11 mouse cellular contexts compared by ENCODE assay signal in the genomic region with DNA sequence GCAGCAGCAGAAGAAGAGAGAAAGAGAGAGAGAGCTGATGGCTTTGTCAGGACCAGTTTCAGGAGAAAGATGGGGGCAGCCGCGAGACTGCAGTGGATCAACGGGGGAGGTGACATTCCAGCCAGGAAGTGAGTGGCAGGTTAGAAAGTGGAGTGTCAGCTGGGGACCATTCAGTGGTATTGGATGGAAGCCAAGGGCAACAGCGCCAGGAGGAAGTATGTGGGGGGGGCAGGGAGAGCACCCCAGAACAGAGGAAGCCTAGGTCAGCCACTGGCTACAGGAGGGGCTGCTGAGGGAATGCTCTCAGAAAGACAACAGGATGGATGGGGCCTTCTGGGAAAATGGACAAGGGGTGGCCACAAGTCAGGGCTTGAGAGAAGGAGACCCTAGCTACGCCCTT. TPM values are rescaled to one million over a fixed set of nuclear protein-coding genes. Genes with fewer than 3 reads are reported as not detected.
DNase-seq lines count a peak whose midpoint lies in the region; ATAC-seq and TF ChIP-seq lines count a peak whose summit lies in the region.
"Had no signal": no experiment of that assay in that cellular context is flagged by ENCODE, and none has a peak within 500 bp of the region (broad histone marks: within the 10 kb centered on the region; RNA-seq: fewer than 3 reads in every experiment).

No protein-coding gene starts in this region.

- H3K4me2 ChIP-seq in kidney, embryonic 16.5 days (replicated peaks; ENCODE audit: low read depth, low read length): no peak overlapping the region
- H3K4me2 ChIP-seq in forebrain, embryonic 12.5 days: no peak overlapping the region
- H3K4me2 ChIP-seq in midbrain, embryonic 15.5 days: no peak overlapping the region
- H3K4me2 ChIP-seq: limb, embryonic 13.5 days had no signal

- ATAC-seq in kidney, embryonic 16.5 days (ENCODE audit: low FRiP score, low TSS enrichment): peak; percentile 5; the same call in 1 of the 2 replicates
- ATAC-seq in forebrain, embryonic 12.5 days (ENCODE audit: low FRiP score): no peak
- ATAC-seq in midbrain, embryonic 15.5 days (replicated peaks): no peak; the same call in 1 of the 2 replicates
- ATAC-seq: activated CD4-positive, CD25-positive, alpha-beta regulatory T cell, adult 4 months had no signal

- H3K4me1 ChIP-seq in kidney, embryonic 16.5 days (ENCODE audit: insufficient read depth, low read length): peaks cover 15% of the 10 kb centered on the region
- peaks cover 23% of the 10 kb centered on the region for H3K4me1 ChIP-seq in forebrain, embryonic 12.5 days
- peaks cover 19% of the 10 kb centered on the region for H3K4me1 ChIP-seq in midbrain, embryonic 15.5 days

- peaks cover 12% of the 10 kb centered on the region; the same call in 1 of the 2 replicates for H3K27me3 ChIP-seq in kidney, embryonic 16.5 days (ENCODE audit: insufficient read depth, low read length)
- peaks cover 22% of the 10 kb centered on the region; the same call in 1 of the 2 replicates for H3K27me3 ChIP-seq in forebrain, embryonic 12.5 days
- H3K27me3 ChIP-seq in midbrain, embryonic 15.5 days (replicated peaks): no peaks in the 10 kb centered on the region

- H3K4me3 ChIP-seq in kidney, embryonic 16.5 days (ENCODE audit: low read length): no peak overlapping the region
- H3K4me3 ChIP-seq in forebrain, embryonic 12.5 days (replicated peaks): no peak overlapping the region
- H3K4me3 ChIP-seq in midbrain, embryonic 15.5 days: no peak overlapping the region
- H3K4me3 ChIP-seq: erythroblast, embryonic 14.5 days; limb, embryonic 13.5 days had no signal

- TF ChIP-seq POLR2A in brain, embryonic 14.5 days (IDR thresholded peaks at IDR 0.05; ENCODE audit: borderline replicate concordance, extremely low read depth, insufficient read depth, insufficient read length, poor library complexity, severe bottlenecking): no peak

- no peak overlapping the region; the same call in 1 of the 2 replicates for H3K9ac ChIP-seq in kidney, embryonic 16.5 days (replicated peaks; ENCODE audit: low read length)
- H3K9ac ChIP-seq in forebrain, embryonic 12.5 days: no peak overlapping the region; the same call in 1 of the 2 replicates
- no peak overlapping the region for H3K9ac ChIP-seq in midbrain, embryonic 15.5 days
- H3K9ac ChIP-seq: limb, embryonic 13.5 days had no signal

- WGBS in kidney, embryonic 16.5 days: 20% methylated on average over 5 of the region's 5 CpGs
- WGBS in forebrain, embryonic 12.5 days: 54% methylated on average over 5 of the region's 5 CpGs
- 31% methylated on average over 5 of the region's 5 CpGs for WGBS in midbrain, embryonic 15.5 days

- H3K9me3 ChIP-seq in kidney, embryonic 16.5 days (ENCODE audit: low read length): no peaks in the 10 kb centered on the region
- no peaks in the 10 kb centered on the region for H3K9me3 ChIP-seq in forebrain, embryonic 12.5 days
- no peaks in the 10 kb centered on the region for H3K9me3 ChIP-seq in midbrain, embryonic 15.5 days
- H3K9me3 ChIP-seq: limb, embryonic 13.5 days had no signal

- H3K27ac ChIP-seq in kidney, embryonic 16.5 days (ENCODE audit: low read length): peak overlapping the region; percentile 70
- peak overlapping the region; percentile 19; the same call in 1 of the 2 replicates for H3K27ac ChIP-seq in forebrain, embryonic 12.5 days
- peak overlapping the region; percentile 45; the same call in 1 of the 2 replicates for H3K27ac ChIP-seq in midbrain, embryonic 15.5 days
- H3K27ac ChIP-seq: limb, embryonic 13.5 days; macrophage had no signal

- TF ChIP-seq CTCF in brain, embryonic 14.5 days (IDR thresholded peaks at IDR 0.05; ENCODE audit: borderline replicate concordance, extremely low read depth, insufficient read depth, insufficient read length): no peak

- DNase-seq in kidney, adult 18-20 months: no peak
- DNase-seq in brain, embryonic 14.5 days (ENCODE audit: low read depth): peak; percentile 53
- no peak for DNase-seq in thymus, postnatal 14 days
- no peak for DNase-seq in adrenal gland, postnatal 14 days

- H3K36me3 ChIP-seq in kidney, embryonic 16.5 days (ENCODE audit: insufficient read depth, low read length): no peaks in the 10 kb centered on the region
- H3K36me3 ChIP-seq in forebrain, embryonic 12.5 days (replicated peaks): no peaks in the 10 kb centered on the region
- no peaks in the 10 kb centered on the region for H3K36me3 ChIP-seq in midbrain, embryonic 15.5 days (replicated peaks)
- H3K36me3 ChIP-seq: limb, embryonic 13.5 days had no signal

RNA-seq across cellular contexts. Expression of a gene that starts 17.0 kb away (rescaled TPM):
- 1.7 and 3.2 TPM in 2 replicates for polyA plus RNA-seq in kidney, embryonic 16.5 days (2015; fragmentation: Nextera tagmentation; extraction: Ambion mirVana)
- 126 and 152 TPM in 2 replicates for polyA plus RNA-seq in brain, embryonic 14.5 days (2012; rRNA removed)
- polyA plus RNA-seq in forebrain, embryonic 12.5 days (2016; fragmentation: Nextera tagmentation; extraction: Ambion mirVana): 5.6 and 7.3 TPM in 2 replicates
- polyA plus RNA-seq in midbrain, embryonic 15.5 days (2015; fragmentation: Nextera tagmentation; extraction: Ambion mirVana): 19.4 and 23.6 TPM in 2 replicates
- total RNA-seq in adrenal gland, postnatal 14 days (2021): 16.0 and 17.3 TPM in 2 replicates
- polyA plus RNA-seq: erythroblast, embryonic 14.5 days; macrophage had no signal

RNA-seq across cellular contexts. Expression of a gene that starts 45.9 kb away (rescaled TPM):
- polyA plus RNA-seq in kidney, embryonic 16.5 days (2015; fragmentation: Nextera tagmentation; extraction: Ambion mirVana): 41.2 and 48.8 TPM in 2 replicates
- 16.7 and 17.1 TPM in 2 replicates for polyA plus RNA-seq in brain, embryonic 14.5 days (2012; rRNA removed)
- polyA plus RNA-seq in forebrain, embryonic 12.5 days (2016; fragmentation: Nextera tagmentation; extraction: Ambion mirVana): 10.8 and 14.8 TPM in 2 replicates
- 7.8 and 12.9 TPM in 2 replicates for polyA plus RNA-seq in midbrain, embryonic 15.5 days (2015; fragmentation: Nextera tagmentation; extraction: Ambion mirVana)
- 20.0 and 21.3 TPM in 2 replicates for total RNA-seq in adrenal gland, postnatal 14 days (2021)
- polyA plus RNA-seq: activated CD4-positive, CD25-positive, alpha-beta regulatory T cell, adult 4 months; erythroblast, embryonic 14.5 days; macrophage had no signal

Comparison
In these comparisons a context has a peak if more than half of its experiments do, and no peak if none do; other contexts are left out.
1. H3K27ac ChIP-seq: peak in every context shown above with its lines; median percentile 70 in kidney, embryonic 16.5 days; 45 in midbrain, embryonic 15.5 days; 19 in forebrain, embryonic 12.5 days.